Mouse (Mus musculus) inflammation-experienced regulatory T-cells, adult 6 months (primary cell): ENCODE measurements around the gene Baiap2l1. TPM values are rescaled to one million over a fixed set of nuclear protein-coding genes. Genes with fewer than 3 reads are reported as not detected.
A peak's percentile ranks its signal among the peaks of the same experiment; 100 is the strongest.

Experiments used
- ATAC-seq: one replicate; pipeline ENCODE4 v1.8.0; 2017
- polyA plus RNA-seq, 3 experiments: library from polyadenylated mRNA; unstranded; fragments of 100-300 nt; shearing (Covaris generic); gene quantifications; one replicate each; pipeline ENCODE4 v1.2.1; 2017

Gene Baiap2l1
- polyA plus RNA-seq, 3 experiments from 2014 or later = 0.43 to 1.2 (median 0.67) TPM

GRCm38 (mm10) chr5:144283551-144284031 is 74.3 kb downstream of the Baiap2l1 start:
- ATAC-seq = peak; percentile 21

GRCm38 (mm10) chr5:144282470-144283260 is 75.2 kb downstream of the Baiap2l1 start:
- ATAC-seq = no peak

- ATAC-seq = no peak
These were observed 78.0 kb downstream of the Baiap2l1 start for GRCm38 (mm10) chr5:144279926-144280325.

GRCm38 (mm10) chr5:144279081-144279541 is 78.8 kb downstream of the Baiap2l1 start:
- no peak for ATAC-seq

GRCm38 (mm10) chr5:144278374-144278960 is 79.4 kb downstream of the Baiap2l1 start:
- ATAC-seq = no peak

GRCm38 (mm10) chr5:144276898-144277630 is 80.8 kb downstream of the Baiap2l1 start:
- peak; percentile 35 for ATAC-seq

GRCm38 (mm10) chr5:144274904-144275303 is 83.0 kb downstream of the Baiap2l1 start:
- ATAC-seq = no peak

- no peak for ATAC-seq
These were observed 86.1 kb downstream of the Baiap2l1 start for GRCm38 (mm10) chr5:144271772-144272171.

GRCm38 (mm10) chr5:144271118-144271517 is 86.8 kb downstream of the Baiap2l1 start:
- ATAC-seq = no peak

GRCm38 (mm10) chr5:144270420-144270819 is 87.5 kb downstream of the Baiap2l1 start:
- no peak for ATAC-seq

GRCm38 (mm10) chr5:144269926-144270325 is 88.0 kb downstream of the Baiap2l1 start:
- ATAC-seq = no peak

- no peak for ATAC-seq
These were observed 90.2 kb downstream of the Baiap2l1 start for GRCm38 (mm10) chr5:144267535-144268241.

GRCm38 (mm10) chr5:144263496-144263895 is 94.4 kb downstream of the Baiap2l1 start:
- ATAC-seq = no peak

- ATAC-seq = no peak
These were observed 94.8 kb downstream of the Baiap2l1 start for GRCm38 (mm10) chr5:144263082-144263481.

GRCm38 (mm10) chr5:144261829-144262228 is 96.1 kb downstream of the Baiap2l1 start:
- no peak for ATAC-seq

- ATAC-seq = no peak
These were observed 96.6 kb downstream of the Baiap2l1 start for GRCm38 (mm10) chr5:144261309-144261708.

- no peak for ATAC-seq
These were observed 97.4 kb downstream of the Baiap2l1 start for GRCm38 (mm10) chr5:144260464-144260863.

GRCm38 (mm10) chr5:144259228-144259627 is 98.7 kb downstream of the Baiap2l1 start:
- ATAC-seq = no peak

- no peak for ATAC-seq
These were observed 99.2 kb downstream of the Baiap2l1 start for GRCm38 (mm10) chr5:144258687-144259086.

- no peak for ATAC-seq
These were observed 99.7 kb downstream of the Baiap2l1 start for GRCm38 (mm10) chr5:144258131-144258611.

GRCm38 (mm10) chr5:144257451-144258110 is 100.3 kb downstream of the Baiap2l1 start:
- no peak for ATAC-seq

GRCm38 (mm10) chr5:144256888-144257287 is 101.0 kb downstream of the Baiap2l1 start:
- no peak for ATAC-seq
